Comparison of ENCODE assay signal across 8 mouse cellular contexts in the genomic region with DNA sequence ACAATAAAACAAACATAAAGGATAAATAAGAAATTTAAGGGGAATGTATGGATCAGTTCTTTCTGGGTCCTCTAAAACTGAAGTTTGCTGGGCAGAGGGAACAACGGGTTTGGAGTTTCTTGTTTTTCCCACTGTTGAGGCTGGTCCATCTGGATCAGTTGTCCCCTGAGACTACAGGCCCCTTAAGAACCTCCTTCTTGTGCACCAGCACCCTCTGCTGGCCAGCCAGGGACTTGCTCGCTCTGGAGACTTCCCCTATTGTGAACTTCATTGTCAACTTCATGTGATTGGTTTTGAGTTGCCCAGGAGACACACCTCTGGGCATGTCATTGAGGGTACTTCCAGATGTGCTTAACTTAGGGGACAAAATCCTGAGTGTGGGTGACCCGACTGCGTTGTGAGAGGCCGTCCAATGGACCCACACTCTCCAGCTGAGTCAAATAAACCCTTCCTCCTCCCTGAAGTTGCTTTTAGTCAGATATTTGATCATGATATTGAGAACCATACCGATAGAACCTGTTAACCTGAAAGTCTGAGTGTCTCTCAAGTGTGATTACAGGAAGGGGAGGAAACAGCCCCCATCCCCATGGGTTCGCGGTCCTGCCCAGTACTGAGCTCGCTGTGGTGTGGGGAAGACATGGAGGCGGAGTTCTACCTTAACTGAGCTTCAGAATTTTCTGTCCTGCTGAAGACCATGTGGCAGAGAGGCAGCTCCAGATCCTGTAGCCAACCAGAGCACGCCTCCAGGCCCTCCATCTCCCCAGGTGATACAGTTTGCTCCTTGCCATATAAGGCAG. TPM values are rescaled to one million over a fixed set of nuclear protein-coding genes. Genes with fewer than 3 reads are reported as not detected.
DNase-seq lines count a peak whose midpoint lies in the region; ATAC-seq and TF ChIP-seq lines count a peak whose summit lies in the region.

No protein-coding gene starts in this region.

- no peak overlapping the region for H3K27ac ChIP-seq in testis, adult 2 months (ENCODE audit: control insufficient read depth, insufficient read depth, low read depth, low read length)

- peak; percentile 23 for TF ChIP-seq CTCF in C2C12 (IDR thresholded peaks at IDR 0.05; ENCODE audit: control insufficient read depth, insufficient read depth, insufficient read length)
- peak; percentile 76; the same call in 1 of the 2 replicates for TF ChIP-seq CTCF in testis, adult 2 months (IDR thresholded peaks at IDR 0.05; ENCODE audit: control insufficient read depth, insufficient read depth, insufficient replicate concordance, low read depth, low read length)

- peak; percentile 83 for ATAC-seq in neutrophil, adult 5-6 weeks (ENCODE audit: extremely low read depth, insufficient number of reproducible peaks, low FRiP score, poor library complexity, severe bottlenecking)

- no peaks in the 10 kb centered on the region for H3K79me2 ChIP-seq in C2C12 (ENCODE audit: control insufficient read depth, insufficient read depth)

- no peak overlapping the region for H3ac ChIP-seq in C2C12 (ENCODE audit: control insufficient read depth, insufficient read length, low read depth)

- no peak for TF ChIP-seq POLR2A in testis, adult 2 months (IDR thresholded peaks at IDR 0.05; ENCODE audit: control insufficient read depth, low read depth, low read length)

- peaks cover 7% of the 10 kb centered on the region for H3K4me1 ChIP-seq in testis, adult 2 months (ENCODE audit: control insufficient read depth, insufficient read depth, low read length)

- DNase-seq in adrenal gland, postnatal 14 days = peak; percentile 85
- peak; percentile 73 for DNase-seq in embryo, embryonic 9.5 days (ENCODE audit: extremely low spot score)
- peak; percentile 49 for DNase-seq in heart, adult 8-10 months (ENCODE audit: low spot score)
- peak; percentile 75 for DNase-seq in kidney, postnatal 14 days
- peak; percentile 68 to 71 for DNase-seq in lung, adult 18-20 months

- no peaks in the 10 kb centered on the region for H3K27me3 ChIP-seq in C2C12 (ENCODE audit: control insufficient read depth, insufficient read depth, insufficient read length)
- H3K27me3 ChIP-seq in testis, adult 2 months (ENCODE audit: control insufficient read depth, insufficient read depth, low read length) = no peaks in the 10 kb centered on the region

- H3K36me3 ChIP-seq in C2C12 (ENCODE audit: control insufficient read depth, insufficient read depth) = no peaks in the 10 kb centered on the region
- no peaks in the 10 kb centered on the region for H3K36me3 ChIP-seq in testis, adult 2 months (ENCODE audit: control insufficient read depth, insufficient read depth, low read length)

- no peak overlapping the region for H3K4me3 ChIP-seq in C2C12 (ENCODE audit: insufficient read depth, poor library complexity, severe bottlenecking)
- H3K4me3 ChIP-seq in testis, adult 2 months (ENCODE audit: control insufficient read depth, low read depth, low read length) = no peak overlapping the region

- no peaks in the 10 kb centered on the region for H3K79me3 ChIP-seq in C2C12 (ENCODE audit: low read depth)

TF ChIP-seq in C2C12, 6 proteins besides CTCF, POLR2A, EP300 and RAD21:
- TF ChIP-seq MAX (IDR thresholded peaks at IDR 0.05) (no peak), FOSL1 (IDR thresholded peaks at IDR 0.05; ENCODE audit: insufficient read depth, low read length, poor library complexity, severe bottlenecking) (no peak), MYOD1 (IDR thresholded peaks at IDR 0.05; ENCODE audit: control insufficient read depth, insufficient read length, low read depth) (no peak), USF1 (IDR thresholded peaks at IDR 0.05; ENCODE audit: low read depth) (no peak), CEBPB (IDR thresholded peaks at IDR 0.05; ENCODE audit: low read depth) (no peak), MYOG (IDR thresholded peaks at IDR 0.05; ENCODE audit: control insufficient read depth, extremely low read depth, insufficient read length) (no peak)
TF ChIP-seq in C2C12: peak in this region for 0.

RNA-seq across cellular contexts. Expression of a gene that starts 31.4 kb away (rescaled TPM):
- polyA plus RNA-seq in C2C12 (2012; fragmentation: generic; extraction: Trizol) = 0.11 TPM
- not detected in 2 replicates for total RNA-seq in adrenal gland, postnatal 14 days (2021)
- not detected for total RNA-seq in heart, adult 8-10 months (2022)
- 0.47 and 0.74 TPM in 2 replicates for total RNA-seq in neutrophil, adult 5-6 weeks (2017)
- polyA plus RNA-seq in testis, adult 2 months (2012; rRNA removed) = 0.04 and 0.07 TPM in 2 replicates
